Mouse (Mus musculus) hindbrain, embryonic 13.5 days (tissue): ENCODE results near the gene Mcm6. TPM values are rescaled to one million over a fixed set of nuclear protein-coding genes. Genes with fewer than 3 reads are reported as not detected.
"Not testable (repeated sequence)": the region's sequence is repeated elsewhere in the genome, so short reads cannot be mapped to it uniquely, and the experiment has no call there.

Source experiments
- ATAC-seq: fragments of 200-750 bp; cut with Nextera tagmentation; 2 replicates; pipeline ENCODE4 v1.8.0; 2017; ENCODE audit warnings: moderate TSS enrichment; ENCODE audit not compliant: low FRiP score
- H3K27ac ChIP-seq: fragments of 300-500 bp; sonication (generic); 2 replicates; pipeline ENCODE4 v1.5.1; 2015; ENCODE audit warnings: inconsistent platforms, mild to moderate bottlenecking, moderate library complexity
- H3K27me3 ChIP-seq: fragments of 300-500 bp; sonication (generic); 2 replicates; pipeline ENCODE4 v1.6.1; 2015; ENCODE audit warnings: mild to moderate bottlenecking, inconsistent platforms
- H3K36me3 ChIP-seq: fragments of 300-500 bp; sonication (generic); 2 replicates; pipeline ENCODE4 v1.6.1; 2015; ENCODE audit warnings: mild to moderate bottlenecking, inconsistent platforms
- H3K4me1 ChIP-seq: fragments of 300-500 bp; sonication (generic); replicated peaks from 2 replicates; pipeline ENCODE4 v1.6.1; 2015; ENCODE audit warnings: inconsistent platforms
- H3K4me2 ChIP-seq: fragments of 300-500 bp; sonication (generic); 2 replicates; pipeline ENCODE4 v1.6.1; 2015; ENCODE audit warnings: inconsistent platforms, mild to moderate bottlenecking, moderate library complexity
- H3K4me3 ChIP-seq: fragments of 300-500 bp; sonication (generic); 2 replicates; pipeline ENCODE4 v1.5.1; 2015; ENCODE audit warnings: mild to moderate bottlenecking, inconsistent platforms
- H3K9ac ChIP-seq: fragments of 300-500 bp; sonication (generic); 2 replicates; pipeline ENCODE4 v1.6.1; 2015; ENCODE audit warnings: mild to moderate bottlenecking, inconsistent platforms
- H3K9me3 ChIP-seq: fragments of 300-500 bp; sonication (generic); 2 replicates; pipeline ENCODE4 v1.6.1; 2016; ENCODE audit warnings: inconsistent platforms
- WGBS: fragments of 180-500 bp; shearing (Covaris S2); methylation state at CpG from one replicate; pipeline ENCODE4 v1.1.7; 2015; 5-methylcytosine and 5-hydroxymethylcytosine counted together
- polyA plus RNA-seq: library from polyadenylated mRNA; unstranded; fragments of >200 nt; fragmentation: Nextera tagmentation; extraction: Ambion mirVana; gene quantifications from 2 replicates; pipeline ENCODE4 v1.2.1, GENCODE M21; 2015

Mcm6 gene
- polyA plus RNA-seq, 1 experiment from 2014 or later, result 78.7 TPM

DNA sequence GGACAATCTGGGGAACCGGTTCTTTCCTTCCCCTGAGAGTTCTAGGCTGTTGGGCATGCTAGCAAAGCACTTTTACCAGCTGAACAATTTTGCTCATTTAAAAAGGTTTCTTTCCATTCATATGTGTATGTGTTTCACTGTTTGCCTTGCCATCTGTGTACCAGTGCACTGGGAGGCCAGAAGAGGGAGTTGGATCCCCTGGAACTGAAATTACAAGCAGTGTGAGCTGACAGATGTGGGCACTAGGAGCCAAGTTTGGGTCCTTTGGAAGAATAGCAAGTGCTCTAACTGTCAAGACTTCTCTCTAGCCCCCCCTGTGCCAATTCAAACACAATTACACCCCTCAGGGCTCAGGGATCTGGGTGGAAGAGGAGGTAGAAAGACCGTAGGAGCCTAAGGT lies 34.7 kb downstream of the Mcm6 start:
- H3K27ac ChIP-seq, result no peak overlapping the region
- H3K9ac ChIP-seq, result no peak overlapping the region
- H3K4me2 ChIP-seq, result no peak overlapping the region
- WGBS, result 84% methylated on average over 2 of the region's 2 CpGs
- H3K27me3 ChIP-seq, result no peaks in the 10 kb centered on the region
- H3K4me1 ChIP-seq, result no peaks in the 10 kb centered on the region
- 0 out of 2 replicates have a peak, but pooled peaks cover 14% of the 10 kb centered on the region for H3K36me3 ChIP-seq
- ATAC-seq, result no peak
- no peak overlapping the region for H3K4me3 ChIP-seq
- no peaks in the 10 kb centered on the region for H3K9me3 ChIP-seq

DNA sequence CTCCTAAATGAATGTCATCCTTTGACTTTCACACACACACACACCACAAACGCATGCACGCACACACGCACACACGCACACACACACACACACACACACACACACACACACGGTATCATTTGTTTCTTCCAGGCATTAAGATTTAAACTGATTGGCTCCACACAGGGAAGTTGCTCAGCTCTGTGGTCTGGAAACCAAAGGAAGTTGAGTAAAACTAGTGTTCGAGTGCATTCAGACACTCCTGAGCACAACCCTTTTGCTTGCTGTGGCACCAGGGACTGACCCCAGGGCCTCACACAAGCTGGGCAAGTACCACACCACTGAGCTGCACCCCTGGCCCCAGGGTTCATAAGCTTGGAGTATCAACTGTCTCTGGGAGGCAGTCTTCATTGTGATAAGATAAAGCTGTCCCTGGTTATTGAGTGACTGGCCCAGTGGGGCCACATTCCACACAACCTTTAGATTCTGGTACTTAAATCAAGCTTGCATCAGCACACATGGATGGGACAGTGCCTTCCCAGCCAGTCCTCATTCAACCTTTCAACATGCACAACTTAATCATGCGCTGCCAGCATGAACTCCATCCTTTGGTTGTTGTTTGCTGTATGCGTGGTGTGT lies 36.3 kb downstream of the Mcm6 start:
- no peak for ATAC-seq
- Histone ChIP-seq H3K4me3 (no peak overlapping the region), H3K27me3 (no peaks in the 10 kb centered on the region), H3K4me1 (no peaks in the 10 kb centered on the region), H3K4me2 (no peak overlapping the region), H3K27ac (no peak overlapping the region), H3K9ac (no peak overlapping the region), H3K36me3 (0 out of 2 replicates have a peak, but pooled peaks cover 11% of the 10 kb centered on the region), H3K9me3 (no peaks in the 10 kb centered on the region)
- WGBS, result 89% methylated on average over 8 of the region's 8 CpGs

DNA sequence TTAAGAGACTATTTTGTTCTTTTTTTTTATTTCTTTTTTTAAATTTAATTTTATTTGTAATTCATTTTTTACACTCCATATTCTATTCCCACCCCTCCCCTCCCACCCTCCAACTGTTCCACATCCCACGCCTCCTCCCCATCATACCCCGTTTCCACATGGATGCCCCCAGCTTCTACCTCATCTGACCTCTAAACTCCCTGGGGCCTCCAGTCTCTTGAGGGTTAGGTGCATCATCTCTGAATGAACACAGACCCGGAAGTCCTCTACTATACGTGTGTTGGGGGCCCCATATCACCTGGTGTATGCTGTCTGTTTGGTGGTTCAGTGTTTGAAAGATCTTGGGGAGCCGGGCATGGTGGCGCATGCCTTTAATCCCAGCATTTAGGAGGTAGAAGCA lies 40.2 kb downstream of the Mcm6 start:
- H3K4me1 ChIP-seq, ATAC-seq, H3K4me2 ChIP-seq, H3K36me3 ChIP-seq, H3K4me3 ChIP-seq, H3K9ac ChIP-seq, H3K27me3 ChIP-seq, H3K9me3 ChIP-seq, H3K27ac ChIP-seq: not testable (repeated sequence)
- 89% methylated on average over 6 of the region's 6 CpGs for WGBS

DNA sequence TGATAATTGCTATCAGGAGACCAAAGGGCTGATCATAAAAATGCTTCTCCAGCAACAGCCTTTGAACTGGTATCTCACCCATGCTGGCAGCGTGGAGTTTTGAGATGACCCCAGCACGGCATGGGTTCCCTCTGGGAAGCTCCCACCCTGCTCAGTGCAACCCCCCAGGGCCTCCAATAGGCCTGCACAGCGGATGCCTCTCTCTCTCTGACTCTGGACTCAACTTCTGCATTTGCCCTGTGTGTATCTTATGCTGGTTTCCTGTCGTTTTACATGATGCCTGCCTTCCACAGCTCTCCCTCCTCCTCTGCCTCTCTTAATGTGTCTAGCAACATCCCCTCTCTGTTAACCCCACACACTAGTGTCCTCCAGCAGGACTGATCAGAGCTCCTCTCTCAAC lies 44.8 kb downstream of the Mcm6 start:
- Histone ChIP-seq H3K4me2 (no peak overlapping the region), H3K27me3 (no peaks in the 10 kb centered on the region), H3K9me3 (no peaks in the 10 kb centered on the region), H3K27ac (no peak overlapping the region), H3K9ac (no peak overlapping the region), H3K4me3 (no peak overlapping the region), H3K36me3 (no peaks in the 10 kb centered on the region), H3K4me1 (no peaks in the 10 kb centered on the region)
- ATAC-seq, result no peak
- WGBS, result 81% methylated on average over 4 of the region's 4 CpGs

DNA sequence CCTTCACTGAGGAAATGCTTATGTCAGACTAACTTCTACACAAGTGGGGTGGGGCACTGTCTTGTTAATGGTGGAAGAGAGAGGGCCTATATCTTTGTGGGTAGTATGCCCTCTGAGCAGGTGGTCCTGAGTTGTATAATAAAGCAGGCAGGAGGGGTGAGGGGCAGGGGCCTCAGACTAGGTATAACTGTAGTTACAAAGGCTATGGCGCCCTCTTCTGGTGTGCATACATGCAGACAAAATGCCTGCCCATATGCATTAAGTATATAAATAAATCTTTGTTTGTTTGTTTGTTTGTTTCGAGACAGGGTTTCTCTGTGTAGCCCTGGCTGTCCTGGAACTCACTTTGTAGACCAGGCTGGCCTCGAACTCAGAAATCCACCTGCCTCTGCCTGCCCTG lies 50.4 kb downstream of the Mcm6 start:
- WGBS, result 79% methylated on average over 3 of the region's 3 CpGs
- H3K9me3 ChIP-seq, result no peaks in the 10 kb centered on the region
- no peak overlapping the region for H3K4me2 ChIP-seq
- no peak overlapping the region for H3K4me3 ChIP-seq
- H3K27ac ChIP-seq, result no peak overlapping the region
- no peaks in the 10 kb centered on the region for H3K27me3 ChIP-seq
- no peaks in the 10 kb centered on the region for H3K4me1 ChIP-seq
- no peaks in the 10 kb centered on the region for H3K36me3 ChIP-seq
- no peak for ATAC-seq
- H3K9ac ChIP-seq, result no peak overlapping the region

DNA sequence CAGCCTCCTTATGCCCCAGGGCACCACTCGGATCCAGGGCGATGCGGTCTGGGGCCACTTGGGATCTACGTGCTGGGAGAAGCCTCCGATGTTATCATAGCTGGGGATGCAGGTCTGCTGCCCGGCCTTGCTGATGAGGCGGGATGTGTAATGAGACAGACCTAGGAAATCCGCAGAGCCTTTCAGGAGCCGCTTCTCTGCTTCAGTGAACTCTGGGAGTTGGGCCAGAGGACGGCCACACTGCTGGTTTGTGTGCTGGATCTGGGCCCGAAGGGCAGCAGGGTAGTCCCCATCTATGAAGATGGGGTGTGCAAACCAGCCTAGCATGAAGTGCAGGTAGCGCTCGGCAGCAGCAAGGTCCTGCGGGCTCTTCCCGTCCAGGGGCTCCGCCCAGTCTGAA lies 55.6 kb downstream of the Mcm6 start:
- Histone ChIP-seq H3K9me3 (no peaks in the 10 kb centered on the region), H3K27me3 (no peaks in the 10 kb centered on the region), H3K4me3 (no peak overlapping the region), H3K36me3 (no peaks in the 10 kb centered on the region), H3K27ac (no peak overlapping the region), H3K9ac (no peak overlapping the region), H3K4me2 (no peak overlapping the region), H3K4me1 (no peaks in the 10 kb centered on the region)
- ATAC-seq, result peak; percentile 54
- 83% methylated on average over 16 of the region's 16 CpGs for WGBS

DNA sequence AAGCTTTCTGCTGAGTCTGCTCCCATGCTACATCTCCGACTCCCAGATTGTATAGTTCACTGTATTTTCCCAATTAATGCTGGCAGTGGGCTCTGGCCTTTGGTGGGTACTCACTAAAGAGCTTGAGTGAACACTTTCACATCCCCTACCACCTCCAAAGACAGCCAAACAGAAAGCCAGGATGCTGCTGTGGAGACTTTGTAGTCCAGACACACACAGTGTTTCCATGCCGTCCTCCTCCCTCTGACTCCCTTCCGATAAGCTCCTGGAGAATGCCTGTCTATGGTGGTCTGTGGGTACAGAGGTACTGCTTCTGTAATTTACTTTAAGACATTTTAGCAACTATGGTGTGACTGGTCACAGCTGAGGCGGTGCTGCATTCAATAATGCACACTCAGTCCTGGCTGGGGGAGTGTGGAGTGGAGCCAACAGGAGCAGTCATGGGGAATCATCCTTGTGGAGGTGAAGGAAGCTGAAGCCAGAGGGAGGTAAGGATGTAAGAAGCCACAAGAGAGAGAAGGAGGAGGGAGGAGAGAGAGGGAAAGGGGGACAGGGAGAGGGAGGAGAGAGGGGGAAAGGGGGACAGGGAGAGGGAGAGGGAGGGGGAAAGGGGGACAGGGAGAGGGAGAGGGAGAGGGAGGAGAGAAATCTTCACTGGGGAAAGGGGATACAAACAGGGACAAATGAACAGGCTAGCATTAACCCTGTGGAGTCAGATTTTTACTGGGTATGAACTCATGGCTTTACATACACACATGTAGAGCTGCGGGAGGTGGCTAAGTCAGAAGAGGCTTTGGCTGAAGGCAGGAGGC lies 63.5 kb downstream of the Mcm6 start:
- H3K27ac ChIP-seq, result no peak overlapping the region
- WGBS, result 75% methylated on average over 5 of the region's 5 CpGs
- no peaks in the 10 kb centered on the region for H3K36me3 ChIP-seq
- H3K9me3 ChIP-seq, result no peaks in the 10 kb centered on the region
- H3K4me2 ChIP-seq, result no peak overlapping the region
- no peaks in the 10 kb centered on the region for H3K27me3 ChIP-seq
- H3K4me3 ChIP-seq, result no peak overlapping the region
- ATAC-seq, result no peak
- H3K9ac ChIP-seq, result no peak overlapping the region
- no peaks in the 10 kb centered on the region for H3K4me1 ChIP-seq

DNA sequence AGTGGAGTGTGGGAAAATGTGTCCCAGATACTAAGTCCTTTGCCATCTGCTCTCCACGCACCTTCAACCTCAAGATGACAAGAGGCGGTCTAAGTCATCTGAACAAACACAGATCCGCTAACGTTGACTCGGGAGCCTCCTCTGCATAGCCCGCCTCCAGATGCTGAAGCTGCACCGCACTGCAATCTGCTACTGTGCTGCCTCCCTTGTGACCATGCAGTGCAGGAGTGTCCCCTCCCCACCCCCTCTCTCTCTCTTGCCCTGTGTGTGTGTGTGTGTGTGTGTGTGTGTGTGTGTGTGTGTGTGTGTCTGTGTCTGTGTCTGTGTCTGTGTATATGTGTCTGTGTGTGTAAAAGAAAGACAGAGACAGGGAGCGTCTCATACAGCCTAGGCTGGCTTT lies 64.2 kb downstream of the Mcm6 start:
- H3K36me3 ChIP-seq, result no peaks in the 10 kb centered on the region
- H3K9ac ChIP-seq, result no peak overlapping the region
- H3K27me3 ChIP-seq, result no peaks in the 10 kb centered on the region
- no peak overlapping the region for H3K4me2 ChIP-seq
- ATAC-seq, result no peak
- H3K4me3 ChIP-seq, result no peak overlapping the region
- H3K4me1 ChIP-seq, result no peaks in the 10 kb centered on the region
- H3K27ac ChIP-seq, result no peak overlapping the region
- no peaks in the 10 kb centered on the region for H3K9me3 ChIP-seq
- WGBS, result 79% methylated on average over 8 of the region's 8 CpGs

DNA sequence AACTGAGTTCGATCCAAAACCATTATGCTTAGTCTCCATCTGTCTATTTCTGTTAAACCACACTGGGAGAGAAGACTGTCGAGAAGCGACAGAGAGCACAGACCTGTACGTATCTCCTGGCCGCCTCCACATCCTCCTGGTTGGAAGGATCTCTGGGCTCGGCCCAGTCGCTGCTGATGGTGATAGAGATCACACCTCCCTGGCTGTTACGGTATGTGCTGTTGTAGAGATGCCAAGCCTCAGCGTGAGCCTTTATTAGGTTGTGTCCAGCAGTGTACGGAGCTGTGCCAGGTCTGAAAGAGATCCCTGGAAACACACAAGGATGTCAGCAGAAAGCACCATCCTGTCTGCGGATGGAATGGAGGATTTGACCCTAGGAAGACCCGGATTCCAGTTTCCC lies 65.9 kb downstream of the Mcm6 start:
- no peak overlapping the region for H3K4me2 ChIP-seq
- H3K9me3 ChIP-seq, result no peaks in the 10 kb centered on the region
- 91% methylated on average over 12 of the region's 12 CpGs for WGBS
- ATAC-seq, result no peak
- no peaks in the 10 kb centered on the region for H3K36me3 ChIP-seq
- no peaks in the 10 kb centered on the region for H3K4me1 ChIP-seq
- H3K9ac ChIP-seq, result no peak overlapping the region
- no peaks in the 10 kb centered on the region for H3K27me3 ChIP-seq
- H3K27ac ChIP-seq, result no peak overlapping the region
- no peak overlapping the region for H3K4me3 ChIP-seq

DNA sequence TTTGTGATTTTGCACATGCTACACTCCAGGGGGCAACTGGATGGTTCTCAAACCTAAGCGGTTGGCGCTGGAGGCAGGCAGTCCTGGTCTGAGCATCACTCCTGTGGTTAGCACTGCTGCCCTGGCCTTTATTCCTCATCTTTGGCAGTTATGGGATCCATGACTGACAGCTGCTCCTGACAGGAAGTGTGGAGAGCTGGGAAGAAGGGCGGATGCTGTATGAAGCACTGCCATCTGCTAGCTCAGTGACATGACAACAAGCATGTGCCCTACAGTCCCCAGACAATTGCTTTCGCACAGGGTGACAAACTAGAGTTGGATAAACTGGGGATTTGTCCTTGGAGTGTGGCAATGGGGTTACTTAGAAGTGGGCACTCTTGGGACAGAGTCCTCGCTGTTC lies 69.2 kb downstream of the Mcm6 start:
- Histone ChIP-seq H3K4me1 (no peaks in the 10 kb centered on the region), H3K4me3 (no peak overlapping the region), H3K27me3 (no peaks in the 10 kb centered on the region), H3K27ac (no peak overlapping the region), H3K4me2 (no peak overlapping the region), H3K9me3 (no peaks in the 10 kb centered on the region), H3K9ac (no peak overlapping the region), H3K36me3 (no peaks in the 10 kb centered on the region)
- no peak for ATAC-seq
- 82% methylated on average over 5 of the region's 5 CpGs for WGBS

DNA sequence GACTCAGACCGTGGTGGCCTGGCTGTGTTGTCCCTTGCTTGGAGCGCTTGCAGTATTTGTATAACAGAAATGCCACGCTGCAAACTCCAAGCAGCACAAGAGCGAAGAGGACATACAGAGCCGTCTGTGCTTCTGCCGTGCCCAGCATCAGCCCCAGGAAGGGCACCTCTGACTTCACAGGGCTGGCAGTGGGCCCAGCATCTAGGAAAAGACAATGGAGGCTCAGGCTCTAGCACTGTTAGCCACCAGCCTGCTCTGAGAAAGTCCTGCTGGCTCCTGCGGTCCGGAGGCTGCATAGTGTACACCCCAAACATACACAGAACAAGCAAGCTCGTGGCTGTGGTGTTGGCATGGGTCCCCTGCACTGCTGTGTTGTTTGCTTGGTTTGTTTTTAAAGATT lies 74.3 kb downstream of the Mcm6 start:
- no peak overlapping the region for H3K4me2 ChIP-seq
- no peaks in the 10 kb centered on the region for H3K4me1 ChIP-seq
- peaks cover 35% of the 10 kb centered on the region for H3K36me3 ChIP-seq
- H3K27me3 ChIP-seq, result no peaks in the 10 kb centered on the region
- WGBS, result 82% methylated on average over 9 of the region's 9 CpGs
- peaks cover 4% of the 10 kb centered on the region; the same call in 1 of the 2 replicates for H3K9me3 ChIP-seq
- H3K27ac ChIP-seq, result no peak overlapping the region
- ATAC-seq, result no peak
- H3K4me3 ChIP-seq, result no peak overlapping the region
- no peak overlapping the region for H3K9ac ChIP-seq

DNA sequence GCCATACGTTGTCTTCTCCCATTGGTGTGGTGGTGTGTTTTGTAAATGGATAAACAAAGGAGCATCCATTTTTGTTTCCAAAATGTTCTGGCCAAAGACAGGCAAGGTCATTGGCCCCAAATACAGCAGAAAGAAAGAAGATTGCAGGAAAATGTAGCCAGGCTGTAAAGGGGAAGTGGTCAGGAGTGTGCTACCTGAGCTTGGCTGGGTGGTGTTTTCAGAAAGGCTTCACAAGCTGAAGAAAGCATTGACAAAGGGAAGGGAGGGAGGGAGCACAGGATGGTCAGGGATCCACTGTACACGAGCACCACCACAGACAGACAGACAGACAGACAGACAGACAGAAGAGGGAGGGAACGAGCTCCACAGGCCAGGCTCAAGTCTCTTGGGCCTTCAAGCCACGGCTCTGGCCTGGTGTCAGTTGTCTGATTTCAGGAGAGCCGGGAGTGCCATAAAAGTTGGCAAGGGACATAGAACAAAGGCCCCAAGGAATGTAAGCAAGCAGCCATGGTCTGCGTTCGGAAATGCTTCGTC lies 75.2 kb downstream of the Mcm6 start:
- H3K27me3 ChIP-seq, result no peaks in the 10 kb centered on the region
- ATAC-seq, result no peak
- peaks cover 4% of the 10 kb centered on the region; the same call in 1 of the 2 replicates for H3K9me3 ChIP-seq
- no peaks in the 10 kb centered on the region for H3K4me1 ChIP-seq
- H3K4me3 ChIP-seq, result no peak overlapping the region
- 91% methylated on average over 8 of the region's 8 CpGs for WGBS
- H3K36me3 ChIP-seq, result peaks cover 44% of the 10 kb centered on the region
- H3K9ac ChIP-seq, result no peak overlapping the region
- no peak overlapping the region for H3K27ac ChIP-seq
- no peak overlapping the region for H3K4me2 ChIP-seq

DNA sequence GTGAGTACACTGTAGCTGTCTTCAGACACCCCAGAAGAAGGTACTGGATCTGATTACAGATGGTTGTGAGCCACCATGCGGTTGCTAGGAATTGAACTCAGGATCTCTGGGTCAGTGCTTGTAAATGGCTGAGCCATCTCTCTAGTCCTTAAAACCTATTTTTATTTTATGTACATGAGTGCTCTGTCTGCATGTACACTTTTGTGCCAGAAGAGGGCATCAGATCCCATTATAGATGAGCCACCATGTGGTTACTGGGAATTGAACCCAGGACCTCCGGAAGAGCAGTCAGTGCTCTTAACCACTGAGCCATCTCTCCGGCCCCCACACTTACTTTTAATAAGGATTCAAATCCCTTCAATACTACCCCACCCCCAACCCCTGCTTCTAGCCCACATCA lies 76.5 kb downstream of the Mcm6 start:
- WGBS, result 94% methylated on average over 3 of the region's 3 CpGs
- no peak overlapping the region for H3K4me3 ChIP-seq
- H3K27me3 ChIP-seq, result no peaks in the 10 kb centered on the region
- ATAC-seq, result no peak
- peaks cover 57% of the 10 kb centered on the region for H3K36me3 ChIP-seq
- no peak overlapping the region for H3K9ac ChIP-seq
- no peak overlapping the region for H3K4me2 ChIP-seq
- H3K27ac ChIP-seq, result no peak overlapping the region
- H3K4me1 ChIP-seq, result no peaks in the 10 kb centered on the region
- peaks cover 4% of the 10 kb centered on the region; the same call in 1 of the 2 replicates for H3K9me3 ChIP-seq
